Mouse (Mus musculus) ES-E14 (cell line): ENCODE measurements around the gene Zfp827. TPM values are rescaled to one million over a fixed set of nuclear protein-coding genes. Genes with fewer than 3 reads are reported as not detected.
A peak's percentile ranks its signal among the peaks of the same experiment; 100 is the strongest.

Experiments
- DNase-seq: peaks from one replicate; pipeline ENCODE4 v3.0.0-alpha.2; 2013; ENCODE audit warnings: low read depth, low spot score
- H3K27ac ChIP-seq: 2 replicates; pipeline ENCODE4 v1.5.1; 2012; ENCODE audit warnings: low read depth, mild to moderate bottlenecking, low read length, moderate library complexity, mixed read lengths; ENCODE audit not compliant: poor library complexity, insufficient read depth, severe bottlenecking
- H3K36me3 ChIP-seq: 2 replicates; pipeline ENCODE4 v1.6.1; 2012; ENCODE audit warnings: mild to moderate bottlenecking, low read length, moderate library complexity, mixed read lengths; ENCODE audit not compliant: control insufficient read depth, poor library complexity, insufficient read depth, severe bottlenecking
- H3K4me1 ChIP-seq, 2 experiments: fragments of 150-350 bp in 1 of 2; sonication (generic) in 1 of 2; 2 replicates each; pipeline ENCODE4 v1.6.1; 2012; ENCODE audit warnings: low read length in 2 of 2, mild to moderate bottlenecking in 1 of 2, mixed read lengths in 1 of 2; ENCODE audit not compliant: control insufficient read depth in 2 of 2, insufficient read depth in 2 of 2, poor library complexity in 1 of 2
- H3K4me3 ChIP-seq, 2 experiments: fragments of 150-350 bp in 1 of 2; sonication (generic) in 1 of 2; 2 replicates each; pipeline ENCODE4 v1.5.1; 2012; ENCODE audit warnings: low read length in 2 of 2, low read depth in 1 of 2, mild to moderate bottlenecking in 1 of 2, mixed read lengths in 1 of 2; ENCODE audit not compliant: insufficient read depth in 1 of 2, poor library complexity in 1 of 2, severe bottlenecking in 1 of 2
- H3K9ac ChIP-seq: 2 replicates; pipeline ENCODE4 v1.6.1; 2012; ENCODE audit warnings: low read depth, mild to moderate bottlenecking, low read length, mixed read lengths; ENCODE audit not compliant: poor library complexity, insufficient read depth, severe bottlenecking
- H3K9me3 ChIP-seq: fragments of 150-350 bp; sonication (generic); 2 replicates; pipeline ENCODE4 v1.6.1; 2012; ENCODE audit warnings: low read depth, mild to moderate bottlenecking, low read length; ENCODE audit not compliant: control insufficient read depth, insufficient read depth
- CHD2 ChIP-seq: IDR thresholded peaks from 2 replicates; pipeline ENCODE4 v1.6.1; 2014; ENCODE audit warnings: mild to moderate bottlenecking, low read depth, low read length, inconsistent platforms
- HCFC1 ChIP-seq: IDR thresholded peaks from 2 replicates; pipeline ENCODE4 v1.6.1; 2012; ENCODE audit warnings: low read length, inconsistent platforms, borderline replicate concordance; ENCODE audit not compliant: insufficient read depth
- MAFK ChIP-seq: IDR thresholded peaks from 2 replicates; pipeline ENCODE4 v1.6.1; 2014; ENCODE audit warnings: mild to moderate bottlenecking, low read depth, low read length, inconsistent platforms; ENCODE audit not compliant: insufficient read depth
- ZC3H11A ChIP-seq: IDR thresholded peaks from 2 replicates; pipeline ENCODE4 v1.6.1; 2012; ENCODE audit warnings: low read depth, mild to moderate bottlenecking, inconsistent platforms, low read length, borderline replicate concordance
- ZNF384 ChIP-seq: IDR thresholded peaks from 2 replicates; pipeline ENCODE4 v1.6.1; 2012; ENCODE audit warnings: low read depth, low read length, inconsistent platforms
- in situ Hi-C, 2 experiments: fragments of 600-800 bp; cut with MboI; formaldehyde crosslinking; loops; one replicate each; pipeline ENCODE4 v1.15.1; 2025; ENCODE audit warnings: low sequenced_read_pairs in 2 of 2, inconsistent platforms in 1 of 2; ENCODE audit not compliant: unreplicated experiment in 2 of 2
- total RNA-seq: library from RNA; depleted of rRNA; stranded (reverse); fragments of 300-350 nt; gene quantifications from 2 replicates; pipeline ENCODE4 v1.2.3, GENCODE M21; 2012

Gene Zfp827
- total RNA-seq, 1 experiment: 5.8 TPM

DNA sequence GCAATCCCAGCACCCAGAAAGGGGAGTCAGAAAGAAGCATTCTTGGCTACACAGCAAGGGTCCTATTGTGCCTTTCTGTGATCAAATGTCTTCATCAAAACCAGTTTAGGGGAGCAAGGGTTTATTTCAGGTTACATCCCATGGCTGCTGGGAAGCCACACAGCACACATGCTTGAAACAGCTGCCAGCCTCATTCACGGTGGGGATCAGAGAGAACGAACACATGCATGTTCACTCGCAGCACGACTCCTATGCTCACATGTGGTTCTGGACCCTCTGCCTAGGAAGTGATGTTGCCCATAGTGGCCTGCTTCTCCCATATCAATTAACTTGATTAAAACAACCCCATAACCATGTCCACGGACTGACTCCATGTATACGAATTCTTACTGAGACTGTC, 26.0 kb downstream of the Zfp827 start:
- Histone ChIP-seq H3K27ac (no peak overlapping the region), H3K4me1 (peaks cover 0 to 6% of the 10 kb centered on the region in 2 experiments; a peak in 2 of 4 replicates), H3K9ac (no peak overlapping the region), H3K4me3 (no peak overlapping the region), H3K36me3 (peaks cover 2% of the 10 kb centered on the region; the same call in 1 of the 2 replicates), H3K9me3 (no peaks in the 10 kb centered on the region)
- in situ Hi-C loops: no loop called here
- DNase-seq: no peak
- TF ChIP-seq CHD2 (no peak), MAFK (no peak), ZNF384 (no peak), HCFC1 (no peak), ZC3H11A (no peak)

DNA sequence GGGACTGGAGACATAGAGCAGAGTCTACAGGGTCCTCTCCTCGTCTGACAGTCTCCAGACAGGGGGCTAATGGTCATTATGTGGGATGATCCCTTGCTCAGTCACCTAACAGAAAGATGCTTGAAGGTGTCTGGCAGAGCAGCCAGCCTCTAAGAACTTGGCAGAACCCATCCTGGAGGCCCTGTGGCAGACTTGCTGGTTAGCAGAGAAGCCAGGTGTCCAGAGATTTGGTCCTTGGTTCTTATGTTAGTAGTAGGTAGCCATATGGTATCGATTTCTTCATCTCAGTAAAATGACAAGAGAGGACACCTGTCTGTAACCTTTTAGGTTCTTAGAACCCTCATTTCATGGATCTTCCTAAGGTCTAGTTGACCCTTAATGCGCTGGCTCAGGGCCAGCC, 28.9 kb downstream of the Zfp827 start:
- TF ChIP-seq MAFK (no peak), HCFC1 (no peak), ZC3H11A (no peak), CHD2 (no peak), ZNF384 (no peak)
- H3K4me1 ChIP-seq: peaks cover 0 to 16% of the 10 kb centered on the region in 2 experiments; a peak in 3 of 4 replicates
- peaks cover 11% of the 10 kb centered on the region; the same call in 1 of the 2 replicates for H3K36me3 ChIP-seq

DNA sequence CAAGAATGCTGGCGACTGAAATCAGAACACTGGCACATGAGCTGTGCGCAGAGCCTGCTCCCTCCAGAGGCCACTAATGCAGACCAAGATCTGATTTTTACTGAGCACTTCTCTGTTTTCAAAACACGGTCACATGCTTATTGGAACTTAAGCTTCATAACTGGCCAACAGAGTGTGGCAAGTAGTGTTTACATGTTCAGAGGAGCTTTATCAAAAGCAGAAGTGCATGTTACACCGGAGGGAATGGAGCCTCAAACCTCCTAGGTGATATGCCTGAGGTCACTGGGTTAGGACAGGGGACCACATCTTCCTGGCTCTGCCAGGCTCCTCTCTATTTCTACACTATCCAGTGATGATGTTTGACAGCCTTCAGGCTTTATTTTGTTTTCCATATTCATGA, 31.1 kb downstream of the Zfp827 start:
- no peak overlapping the region for H3K9ac ChIP-seq
- H3K9me3 ChIP-seq: no peaks in the 10 kb centered on the region
- DNase-seq: no peak
- H3K27ac ChIP-seq: no peak overlapping the region
- TF ChIP-seq MAFK (no peak), ZNF384 (no peak), CHD2 (no peak)
- in situ Hi-C loops: no loop called here
- no peak overlapping the region for H3K4me3 ChIP-seq
- peaks cover 12% of the 10 kb centered on the region; the same call in 1 of the 2 replicates for H3K36me3 ChIP-seq
- peaks cover 0 to 16% of the 10 kb centered on the region in 2 experiments; a peak in 3 of 4 replicates for H3K4me1 ChIP-seq

More for the DNA sequence above, 28.9 kb downstream of the Zfp827 start:
- in situ Hi-C loops: no loop called here
- H3K9me3 ChIP-seq: no peaks in the 10 kb centered on the region
- no peak for DNase-seq
- no peak overlapping the region for H3K27ac ChIP-seq
- no peak overlapping the region for H3K4me3 ChIP-seq
- H3K9ac ChIP-seq: no peak overlapping the region

DNA sequence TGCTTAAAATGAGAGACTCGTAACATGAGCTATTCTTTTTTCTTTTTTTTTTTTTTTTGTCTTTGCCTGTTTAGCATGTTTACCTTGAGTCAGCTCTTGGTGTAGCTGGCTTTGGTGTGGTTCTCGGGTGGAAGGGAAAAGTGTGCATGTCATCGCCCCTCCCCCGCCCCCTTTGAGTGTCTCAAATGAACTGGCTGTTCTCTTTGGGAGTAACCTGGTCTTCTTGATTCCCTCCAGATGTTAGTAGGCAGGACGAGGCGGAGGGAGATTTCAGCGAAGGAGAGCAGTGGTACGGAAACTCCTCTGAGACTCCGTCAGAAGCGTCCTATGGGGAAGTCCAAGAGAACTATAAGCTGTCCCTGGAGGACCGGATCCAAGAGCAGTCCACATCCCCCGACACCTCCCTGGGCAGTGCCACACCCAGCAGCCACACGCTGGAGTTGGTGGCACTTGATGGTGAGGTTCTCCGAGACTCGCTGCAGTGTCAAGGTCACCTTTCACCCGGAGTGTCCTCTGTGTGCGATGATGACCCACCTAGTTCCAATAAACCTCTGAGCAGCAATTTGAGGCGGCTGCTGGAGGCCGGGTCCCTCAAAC, 31.9 kb downstream of the Zfp827 start:
- no peak for DNase-seq
- Histone ChIP-seq H3K27ac (no peak overlapping the region), H3K4me3 (peak overlapping the region; percentile 12 to 13; a peak in 1 of 4 replicates), H3K9me3 (no peaks in the 10 kb centered on the region), H3K36me3 (peaks cover 12% of the 10 kb centered on the region; the same call in 1 of the 2 replicates), H3K9ac (no peak overlapping the region), H3K4me1 (peaks cover 0 to 12% of the 10 kb centered on the region in 2 experiments; a peak in 3 of 4 replicates)
- TF ChIP-seq HCFC1 (no peak), ZNF384 (peak; percentile 65; the same call in 1 of the 2 replicates), ZC3H11A (no peak), MAFK (no peak)
- in situ Hi-C loops: no loop called here

DNA sequence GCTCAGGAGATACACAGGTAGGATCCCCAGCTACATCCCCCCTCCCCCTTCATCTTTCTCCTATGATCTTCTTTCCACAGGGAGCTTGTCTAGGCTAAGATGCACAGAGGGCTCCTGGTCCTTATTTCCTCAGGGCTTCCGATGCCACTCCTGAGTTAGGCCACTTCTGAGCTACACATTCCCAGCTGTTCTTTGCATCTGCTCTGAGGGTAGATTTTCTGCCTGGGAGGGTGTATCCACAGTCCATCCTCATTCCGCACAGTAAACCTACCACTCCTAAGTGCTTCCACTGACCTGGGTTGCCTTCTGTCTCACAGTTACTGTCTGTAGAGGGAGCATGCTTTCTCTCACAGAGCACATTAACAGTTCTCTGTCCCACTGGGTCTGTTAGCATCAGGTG, 37.7 kb downstream of the Zfp827 start:
- H3K9ac ChIP-seq: no peak overlapping the region
- peaks cover 18% of the 10 kb centered on the region; the same call in 1 of the 2 replicates for H3K36me3 ChIP-seq
- DNase-seq: no peak
- H3K9me3 ChIP-seq: no peaks in the 10 kb centered on the region
- H3K27ac ChIP-seq: no peak overlapping the region
- TF ChIP-seq ZC3H11A (no peak), MAFK (no peak), ZNF384 (no peak), HCFC1 (no peak), CHD2 (no peak)
- no peak overlapping the region for H3K4me3 ChIP-seq
- peaks cover 0 to under 1% of the 10 kb centered on the region in 2 experiments; a peak in 1 of 4 replicates for H3K4me1 ChIP-seq
- in situ Hi-C loops: no loop called here
